Mouse (Mus musculus): Measurements from ENCODE around the gene Xpnpep1. TPM values are rescaled to one million over a fixed set of nuclear protein-coding genes. Genes with fewer than 3 reads are reported as not detected.

Xpnpep1 gene
- polyA plus RNA-seq (2015; fragmentation: Nextera tagmentation; extraction: Ambion mirVana) = 132 and 140 TPM in 2 replicates

DNA sequence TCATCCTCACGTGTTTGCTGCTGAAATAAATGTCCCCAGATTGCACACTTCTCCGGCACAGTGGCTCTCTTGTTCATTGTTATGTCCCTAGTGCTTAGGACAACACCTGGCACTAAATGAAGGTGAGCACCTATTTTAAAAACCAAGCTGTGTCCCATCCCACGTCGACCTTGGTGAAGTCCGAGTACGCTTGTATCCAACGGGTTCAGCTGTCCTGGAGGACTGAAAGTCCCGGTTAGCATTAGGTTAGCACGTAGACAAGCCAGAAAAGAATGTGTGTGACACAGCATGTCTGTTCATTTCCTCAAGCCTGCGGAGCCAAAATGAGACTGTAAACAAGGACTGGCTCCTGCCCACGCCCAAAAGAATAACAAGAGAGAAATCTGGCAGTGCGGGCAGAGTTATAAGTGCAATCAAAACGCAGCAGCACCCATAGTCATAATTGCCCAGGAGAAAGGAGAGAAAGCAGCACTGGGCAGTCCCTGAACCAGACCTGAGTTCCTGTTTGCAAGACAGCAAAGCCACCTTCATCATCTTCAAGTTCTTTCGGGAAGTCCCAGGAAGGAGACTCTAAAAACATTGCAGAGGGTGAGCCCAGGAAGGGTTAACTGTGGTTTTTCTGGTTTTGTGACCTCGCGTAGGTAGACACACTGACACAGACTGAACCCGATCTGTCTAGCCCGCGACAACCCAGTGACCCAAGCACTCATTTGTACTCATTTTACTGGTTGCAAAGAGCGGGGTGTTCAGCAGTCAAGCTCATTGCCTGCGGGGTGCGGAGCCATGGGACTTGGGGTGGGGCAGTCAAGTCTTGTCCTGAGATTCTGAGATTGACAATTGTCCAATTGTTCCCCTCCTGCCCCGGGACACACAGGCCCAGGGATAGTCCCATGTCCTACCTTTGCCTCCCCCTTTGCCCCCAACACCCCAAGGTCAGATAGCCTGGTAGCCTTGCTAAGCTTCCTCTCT lies at the start of gene Xpnpep1:
Gene Xpnpep1, minus strand, starts transcription at position 51 of the 969 bp plus-strand sequence.
- H3K4me1 ChIP-seq (replicated peaks; ENCODE audit: control insufficient read depth, insufficient read depth, low read length) = peaks cover 10% of the 10 kb centered on the region
- no peaks in the 10 kb centered on the region for H3K9me3 ChIP-seq (ENCODE audit: control insufficient read depth, low read length)
- WGBS = 83% methylated on average over 23 of the region's 23 CpGs
- H3K4me3 ChIP-seq (replicated peaks; ENCODE audit: low read length) = peak within 1 kb of the TSS; percentile 93
- H3K36me3 ChIP-seq (ENCODE audit: control insufficient read depth, insufficient read depth) = no peaks in the 10 kb centered on the region
- H3K27ac ChIP-seq (ENCODE audit: low read length) = peak within 1 kb of the TSS; percentile 68; the same call in 1 of the 2 replicates
- ATAC-seq = no peak
- no peaks in the 10 kb centered on the region for H3K27me3 ChIP-seq (replicated peaks; ENCODE audit: control insufficient read depth, insufficient read depth, low read length)
- H3K9ac ChIP-seq (replicated peaks; ENCODE audit: low read depth, low read length) = no peak within 1 kb of the TSS
- peak within 1 kb of the TSS; percentile 64 for H3K4me2 ChIP-seq (ENCODE audit: low read length)

DNA sequence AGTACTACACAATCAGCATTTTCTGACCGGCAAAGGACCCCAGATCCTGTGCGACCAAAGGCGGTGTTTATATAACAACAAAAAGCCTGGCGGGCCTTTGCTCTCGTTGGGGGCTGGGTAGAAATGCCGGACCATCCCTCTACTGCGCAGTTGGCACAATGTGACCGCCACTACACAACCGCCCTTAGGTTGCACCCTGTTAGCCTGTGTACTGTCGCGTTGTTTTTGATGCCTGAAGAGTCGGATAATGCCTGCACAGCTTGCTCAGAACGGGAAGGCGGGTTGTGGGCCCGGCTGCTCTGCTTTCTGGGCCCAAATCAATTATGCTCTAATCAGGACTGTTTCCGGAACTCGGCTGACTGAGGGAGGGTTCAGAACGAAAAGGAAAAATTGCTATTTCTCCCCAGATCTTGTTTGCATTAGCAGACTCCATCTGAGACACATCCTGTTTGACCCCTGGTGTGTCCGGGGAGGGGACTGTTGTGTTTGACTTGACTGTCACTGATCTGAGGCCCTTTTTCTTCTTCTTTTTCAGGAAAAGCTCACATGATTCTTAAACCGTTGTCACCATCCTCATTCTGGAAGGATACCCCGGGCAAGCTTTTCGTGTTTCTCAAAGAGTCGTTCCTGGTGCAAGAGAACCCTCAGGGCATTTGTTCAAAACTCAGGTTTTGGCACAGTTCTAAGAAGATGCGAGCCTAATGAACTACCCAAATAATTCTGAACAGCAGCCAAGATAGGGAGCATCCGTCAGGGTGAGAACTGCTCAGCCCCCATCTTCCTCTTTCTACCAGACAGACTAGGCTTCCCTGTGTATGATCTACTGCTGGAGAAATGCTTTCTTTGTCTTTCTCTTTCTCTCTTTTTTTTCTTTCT lies 47.5 kb upstream of the Xpnpep1 start:
- H3K27me3 ChIP-seq (replicated peaks; ENCODE audit: control insufficient read depth, insufficient read depth, low read length) = no peaks in the 10 kb centered on the region
- peaks cover 10% of the 10 kb centered on the region for H3K4me1 ChIP-seq (replicated peaks; ENCODE audit: control insufficient read depth, insufficient read depth, low read length)
- peak; percentile 72 for ATAC-seq
- H3K9ac ChIP-seq (replicated peaks; ENCODE audit: low read depth, low read length) = no peak overlapping the region
- H3K9me3 ChIP-seq (ENCODE audit: control insufficient read depth, low read length) = no peaks in the 10 kb centered on the region; the same call in 1 of the 2 replicates
- H3K27ac ChIP-seq (ENCODE audit: low read length) = no peak overlapping the region; the same call in 1 of the 2 replicates
- peak overlapping the region; percentile 22 for H3K4me2 ChIP-seq (ENCODE audit: low read length)
- H3K4me3 ChIP-seq (replicated peaks; ENCODE audit: low read length) = no peak overlapping the region
- 20% methylated on average over 25 of the region's 25 CpGs for WGBS
- H3K36me3 ChIP-seq (ENCODE audit: control insufficient read depth, insufficient read depth) = no peaks in the 10 kb centered on the region

DNA sequence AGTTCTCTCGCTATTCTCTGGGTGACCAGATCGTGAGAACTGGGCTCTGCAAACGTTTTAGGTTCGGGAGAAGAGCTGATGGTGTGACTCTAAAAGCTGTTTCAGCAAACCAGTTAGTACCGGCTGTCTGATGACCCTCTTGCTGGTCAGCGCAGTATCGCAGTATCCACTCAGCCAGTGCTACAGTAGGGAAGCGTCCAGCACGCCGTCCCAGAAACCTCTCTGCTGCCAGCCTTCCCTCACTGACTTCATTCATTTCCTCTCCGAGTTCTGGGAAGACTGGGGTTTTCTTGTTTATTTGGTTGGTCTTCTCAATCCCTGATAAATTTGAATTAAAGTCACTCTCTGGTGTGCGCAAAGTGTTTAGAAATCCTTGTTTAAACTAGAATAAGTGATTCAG lies 46.8 kb upstream of the Xpnpep1 start:
- no peak overlapping the region for H3K4me3 ChIP-seq (replicated peaks; ENCODE audit: low read length)
- no peak overlapping the region for H3K4me2 ChIP-seq (ENCODE audit: low read length)
- no peaks in the 10 kb centered on the region for H3K36me3 ChIP-seq (ENCODE audit: control insufficient read depth, insufficient read depth)
- H3K4me1 ChIP-seq (replicated peaks; ENCODE audit: control insufficient read depth, insufficient read depth, low read length) = peaks cover 10% of the 10 kb centered on the region
- H3K9me3 ChIP-seq (ENCODE audit: control insufficient read depth, low read length) = no peaks in the 10 kb centered on the region
- no peak overlapping the region for H3K27ac ChIP-seq (ENCODE audit: low read length)
- ATAC-seq = no peak
- H3K27me3 ChIP-seq (replicated peaks; ENCODE audit: control insufficient read depth, insufficient read depth, low read length) = no peaks in the 10 kb centered on the region
- WGBS = 68% methylated on average over 12 of the region's 12 CpGs
- H3K9ac ChIP-seq (replicated peaks; ENCODE audit: low read depth, low read length) = no peak overlapping the region

DNA sequence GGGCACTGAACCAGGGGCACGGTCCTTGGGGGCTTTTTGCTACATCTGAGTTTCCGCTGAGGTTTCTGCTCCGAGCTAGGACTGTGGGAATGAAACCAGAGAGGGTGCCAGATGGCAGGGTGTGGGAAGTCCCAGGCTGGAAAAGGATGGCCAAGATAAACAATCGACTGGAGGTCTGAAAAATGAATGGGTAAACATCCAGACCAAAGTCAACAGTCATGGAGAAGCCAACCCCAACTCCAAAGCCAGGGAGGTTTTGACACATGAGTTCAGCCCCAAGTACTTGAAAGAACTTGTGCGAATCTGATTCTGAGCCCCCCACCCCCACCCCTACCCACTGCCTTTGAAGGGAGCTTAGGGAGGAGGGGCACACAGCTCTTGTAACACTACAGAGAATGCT lies 44.7 kb upstream of the Xpnpep1 start:
- WGBS = 73% methylated on average over 5 of the region's 5 CpGs
- H3K27me3 ChIP-seq (replicated peaks; ENCODE audit: control insufficient read depth, insufficient read depth, low read length) = no peaks in the 10 kb centered on the region
- no peak overlapping the region for H3K4me2 ChIP-seq (ENCODE audit: low read length)
- H3K27ac ChIP-seq (ENCODE audit: low read length) = no peak overlapping the region
- no peak overlapping the region for H3K4me3 ChIP-seq (replicated peaks; ENCODE audit: low read length)
- ATAC-seq = no peak
- no peaks in the 10 kb centered on the region for H3K9me3 ChIP-seq (ENCODE audit: control insufficient read depth, low read length)
- H3K36me3 ChIP-seq (ENCODE audit: control insufficient read depth, insufficient read depth) = no peaks in the 10 kb centered on the region
- H3K4me1 ChIP-seq (replicated peaks; ENCODE audit: control insufficient read depth, insufficient read depth, low read length) = peaks cover 15% of the 10 kb centered on the region
- no peak overlapping the region for H3K9ac ChIP-seq (replicated peaks; ENCODE audit: low read depth, low read length)

DNA sequence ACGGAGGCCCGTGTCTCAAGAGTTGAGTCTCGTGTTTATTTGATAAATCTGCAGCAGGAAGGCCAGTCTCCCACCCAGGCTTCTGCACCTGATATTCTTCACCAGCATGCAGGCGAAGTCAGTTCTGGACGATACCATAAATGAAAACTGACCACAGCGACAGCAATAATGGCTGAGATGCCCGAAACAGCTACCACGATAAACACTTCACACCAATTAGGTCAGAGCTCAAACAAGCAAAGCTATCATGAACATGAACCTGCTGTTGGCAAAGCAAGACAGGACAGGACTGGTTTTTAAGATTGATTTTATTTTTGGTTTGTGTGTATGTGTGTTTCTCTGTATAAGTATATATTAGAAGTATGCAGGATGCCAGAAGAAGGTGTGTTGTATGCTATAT lies 42.8 kb upstream of the Xpnpep1 start:
- no peak overlapping the region for H3K27ac ChIP-seq (ENCODE audit: low read length)
- no peaks in the 10 kb centered on the region for H3K9me3 ChIP-seq (ENCODE audit: control insufficient read depth, low read length)
- 96% methylated on average over 8 of the region's 8 CpGs for WGBS
- no peak overlapping the region for H3K9ac ChIP-seq (replicated peaks; ENCODE audit: low read depth, low read length)
- ATAC-seq = no peak
- H3K4me3 ChIP-seq (replicated peaks; ENCODE audit: low read length) = no peak overlapping the region
- no peak overlapping the region for H3K4me2 ChIP-seq (ENCODE audit: low read length)
- H3K4me1 ChIP-seq (replicated peaks; ENCODE audit: control insufficient read depth, insufficient read depth, low read length) = peaks cover 13% of the 10 kb centered on the region
- H3K36me3 ChIP-seq (ENCODE audit: control insufficient read depth, insufficient read depth) = no peaks in the 10 kb centered on the region
- no peaks in the 10 kb centered on the region for H3K27me3 ChIP-seq (replicated peaks; ENCODE audit: control insufficient read depth, insufficient read depth, low read length)

DNA sequence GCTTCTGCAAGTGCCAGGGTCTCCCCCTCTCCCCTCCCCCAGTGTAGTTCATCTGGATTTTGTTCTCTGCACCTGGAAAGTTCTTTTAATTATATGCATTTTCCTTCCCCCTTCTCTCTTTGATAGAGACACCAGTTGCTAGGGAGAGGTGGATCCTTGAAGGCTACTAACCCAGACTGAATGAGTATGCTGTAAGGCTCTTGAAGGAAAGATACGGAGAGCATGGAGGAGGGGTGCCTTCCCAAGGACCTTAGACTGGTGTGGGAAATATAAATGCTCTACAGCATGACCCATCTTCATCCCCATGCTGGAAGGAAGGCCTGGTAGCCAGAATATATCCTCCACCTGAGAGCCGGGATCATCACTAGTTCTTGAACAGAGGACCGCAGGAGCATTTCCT lies 41.3 kb upstream of the Xpnpep1 start:
- H3K36me3 ChIP-seq (ENCODE audit: control insufficient read depth, insufficient read depth) = no peaks in the 10 kb centered on the region
- no peaks in the 10 kb centered on the region for H3K27me3 ChIP-seq (replicated peaks; ENCODE audit: control insufficient read depth, insufficient read depth, low read length)
- H3K4me3 ChIP-seq (replicated peaks; ENCODE audit: low read length) = no peak overlapping the region
- peaks cover 7% of the 10 kb centered on the region; the same call in 1 of the 2 replicates for H3K4me1 ChIP-seq (replicated peaks; ENCODE audit: control insufficient read depth, insufficient read depth, low read length)
- WGBS = 88% methylated on average over 3 of the region's 3 CpGs
- no peak overlapping the region for H3K9ac ChIP-seq (replicated peaks; ENCODE audit: low read depth, low read length)
- H3K9me3 ChIP-seq (ENCODE audit: control insufficient read depth, low read length) = no peaks in the 10 kb centered on the region
- no peak overlapping the region for H3K27ac ChIP-seq (ENCODE audit: low read length)
- no peak overlapping the region for H3K4me2 ChIP-seq (ENCODE audit: low read length)
- no peak for ATAC-seq

DNA sequence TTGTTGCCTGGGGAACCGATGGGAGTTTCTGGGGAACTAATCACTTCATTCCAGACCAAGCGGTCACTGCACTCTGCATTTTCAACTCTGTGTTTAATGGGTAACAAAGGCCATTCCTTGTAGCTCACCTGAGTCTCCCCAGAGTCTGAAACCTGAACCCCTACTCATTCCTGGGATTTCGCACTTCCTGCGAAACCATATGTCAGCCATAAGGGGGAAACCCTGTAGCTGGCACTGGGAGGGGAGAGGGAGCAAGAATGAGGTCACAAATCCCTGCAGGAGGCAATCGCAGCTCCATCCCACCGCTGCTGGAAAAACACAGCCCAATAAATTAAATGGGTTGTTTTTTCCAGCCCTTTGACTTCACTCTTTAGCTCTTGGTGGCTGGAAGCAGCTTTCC lies 40.9 kb upstream of the Xpnpep1 start:
- ATAC-seq = no peak
- 47% methylated on average over 6 of the region's 6 CpGs for WGBS
- peaks cover 11% of the 10 kb centered on the region; the same call in 1 of the 2 replicates for H3K4me1 ChIP-seq (replicated peaks; ENCODE audit: control insufficient read depth, insufficient read depth, low read length)
- H3K27ac ChIP-seq (ENCODE audit: low read length) = no peak overlapping the region
- H3K9me3 ChIP-seq (ENCODE audit: control insufficient read depth, low read length) = no peaks in the 10 kb centered on the region
- no peak overlapping the region for H3K9ac ChIP-seq (replicated peaks; ENCODE audit: low read depth, low read length)
- H3K36me3 ChIP-seq (ENCODE audit: control insufficient read depth, insufficient read depth) = no peaks in the 10 kb centered on the region
- no peak overlapping the region for H3K4me2 ChIP-seq (ENCODE audit: low read length)
- no peaks in the 10 kb centered on the region for H3K27me3 ChIP-seq (replicated peaks; ENCODE audit: control insufficient read depth, insufficient read depth, low read length)
- no peak overlapping the region for H3K4me3 ChIP-seq (replicated peaks; ENCODE audit: low read length)

DNA sequence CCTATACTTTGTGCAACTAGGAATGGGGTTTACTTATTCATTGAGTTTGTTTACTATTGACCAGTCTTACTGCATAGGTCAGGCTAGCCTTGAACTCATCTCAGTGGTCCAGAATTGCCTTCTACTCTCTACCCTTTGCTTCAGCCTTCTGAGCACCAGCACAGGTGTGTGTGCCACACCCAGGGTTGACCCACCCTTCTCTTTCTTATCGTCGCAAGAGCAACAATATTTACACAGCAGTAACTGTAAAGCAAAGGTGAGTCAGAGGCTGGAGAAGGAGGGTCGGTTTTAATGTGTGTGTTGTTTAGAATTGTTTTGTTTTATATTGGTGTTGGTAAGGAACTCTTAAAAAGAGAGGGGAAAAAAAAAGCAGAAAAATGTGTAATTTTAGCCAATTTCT lies 40.5 kb upstream of the Xpnpep1 start:
- Histone ChIP-seq H3K4me3 (replicated peaks; ENCODE audit: low read length) (no peak overlapping the region), H3K9me3 (ENCODE audit: control insufficient read depth, low read length) (no peaks in the 10 kb centered on the region), H3K36me3 (ENCODE audit: control insufficient read depth, insufficient read depth) (no peaks in the 10 kb centered on the region), H3K9ac (replicated peaks; ENCODE audit: low read depth, low read length) (no peak overlapping the region), H3K4me2 (ENCODE audit: low read length) (no peak overlapping the region), H3K27me3 (replicated peaks; ENCODE audit: control insufficient read depth, insufficient read depth, low read length) (no peaks in the 10 kb centered on the region), H3K27ac (ENCODE audit: low read length) (no peak overlapping the region), H3K4me1 (replicated peaks; ENCODE audit: control insufficient read depth, insufficient read depth, low read length) (peaks cover 13% of the 10 kb centered on the region; the same call in 1 of the 2 replicates)
- WGBS = 86% methylated on average over 3 of the region's 3 CpGs
- ATAC-seq = no peak

DNA sequence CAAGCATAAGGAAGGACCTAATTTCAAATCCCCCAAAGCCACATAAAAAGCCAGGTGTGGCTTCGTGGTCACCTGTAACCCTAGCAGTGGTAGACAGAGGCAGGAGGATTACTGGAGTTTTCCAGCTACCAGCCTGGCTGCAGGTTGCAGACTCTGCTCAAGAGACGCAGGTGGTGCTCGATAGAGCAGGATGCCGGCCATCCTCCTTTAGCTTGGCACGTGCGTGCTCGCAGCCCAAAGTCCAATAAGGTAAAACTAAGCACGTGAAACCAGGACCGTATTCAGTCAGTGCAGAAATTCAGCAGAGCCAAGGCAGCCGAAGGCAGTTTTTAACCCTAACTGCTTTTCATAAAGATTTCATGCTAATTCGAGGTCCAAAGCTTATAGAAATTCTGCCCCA lies 40.0 kb upstream of the Xpnpep1 start:
- 90% methylated on average over 11 of the region's 11 CpGs for WGBS
- no peak for ATAC-seq

More for the DNA sequence above, 40.0 kb upstream of the Xpnpep1 start:
- Histone ChIP-seq H3K4me3 (replicated peaks; ENCODE audit: low read length) (no peak overlapping the region), H3K4me1 (replicated peaks; ENCODE audit: control insufficient read depth, insufficient read depth, low read length) (peaks cover 13% of the 10 kb centered on the region; the same call in 1 of the 2 replicates), H3K9me3 (ENCODE audit: control insufficient read depth, low read length) (no peaks in the 10 kb centered on the region), H3K4me2 (ENCODE audit: low read length) (no peak overlapping the region), H3K27me3 (replicated peaks; ENCODE audit: control insufficient read depth, insufficient read depth, low read length) (no peaks in the 10 kb centered on the region), H3K36me3 (ENCODE audit: control insufficient read depth, insufficient read depth) (no peaks in the 10 kb centered on the region), H3K9ac (replicated peaks; ENCODE audit: low read depth, low read length) (no peak overlapping the region), H3K27ac (ENCODE audit: low read length) (no peak overlapping the region)

Measured in forebrain, embryonic 16.5 days (tissue).